Mouse (Mus musculus): Measurements from ENCODE around the gene Wwox. TPM values are rescaled to one million over a fixed set of nuclear protein-coding genes. Genes with fewer than 3 reads are reported as not detected.

Gene Wwox
- polyA plus RNA-seq, 1 experiment from 2014 or later: 8.9 TPM

GRCm38 (mm10) chr8:114510226-114510625 lies 70.8 kb downstream of the Wwox start:
- Histone ChIP-seq H3K9me3 (replicated peaks; ENCODE audit: control insufficient read depth, low read length) (no peaks in the 10 kb centered on the region), H3K4me1 (ENCODE audit: control insufficient read depth, insufficient read depth, low read length) (peaks cover 11% of the 10 kb centered on the region), H3K36me3 (ENCODE audit: control insufficient read depth, insufficient read depth, low read length) (no peaks in the 10 kb centered on the region), H3K4me2 (ENCODE audit: low read length) (no peak overlapping the region), H3K27ac (ENCODE audit: low read depth, low read length) (no peak overlapping the region), H3K4me3 (ENCODE audit: low read depth, low read length) (no peak overlapping the region), H3K27me3 (replicated peaks; ENCODE audit: control insufficient read depth, insufficient read depth, low read length) (0 out of 2 replicates have a peak, but pooled peaks cover 4% of the 10 kb centered on the region), H3K9ac (ENCODE audit: low read length) (no peak overlapping the region)
- WGBS: 62% methylated on average over 1 of the region's 1 CpGs
- ATAC-seq (no peak), DNase-seq (ENCODE audit: low spot score) (no peak)

- no peak overlapping the region for H3K4me2 ChIP-seq (ENCODE audit: low read length)
- no peak overlapping the region for H3K4me3 ChIP-seq (ENCODE audit: low read depth, low read length)
- no peak for DNase-seq (ENCODE audit: low spot score)
- H3K36me3 ChIP-seq (ENCODE audit: control insufficient read depth, insufficient read depth, low read length): no peaks in the 10 kb centered on the region
- H3K9ac ChIP-seq (ENCODE audit: low read length): no peak overlapping the region
- no peaks in the 10 kb centered on the region for H3K9me3 ChIP-seq (replicated peaks; ENCODE audit: control insufficient read depth, low read length)
- H3K27me3 ChIP-seq (replicated peaks; ENCODE audit: control insufficient read depth, insufficient read depth, low read length): 0 out of 2 replicates have a peak, but pooled peaks cover 4% of the 10 kb centered on the region
- no peak overlapping the region for H3K27ac ChIP-seq (ENCODE audit: low read depth, low read length)
- 88% methylated on average over 26 of the region's 26 CpGs for WGBS
- no peak for ATAC-seq
- H3K4me1 ChIP-seq (ENCODE audit: control insufficient read depth, insufficient read depth, low read length): peaks cover 7% of the 10 kb centered on the region
Measured at GRCm38 (mm10) chr8:114512075-114512935, 72.8 kb downstream of the Wwox start.

GRCm38 (mm10) chr8:114514692-114515091 lies 75.2 kb downstream of the Wwox start:
- DNase-seq (ENCODE audit: low spot score): peak; percentile 68
- Histone ChIP-seq H3K4me1 (ENCODE audit: control insufficient read depth, insufficient read depth, low read length) (peaks cover 3% of the 10 kb centered on the region; the same call in 1 of the 2 replicates), H3K27ac (ENCODE audit: low read depth, low read length) (no peak overlapping the region), H3K36me3 (ENCODE audit: control insufficient read depth, insufficient read depth, low read length) (no peaks in the 10 kb centered on the region), H3K4me2 (ENCODE audit: low read length) (no peak overlapping the region), H3K27me3 (replicated peaks; ENCODE audit: control insufficient read depth, insufficient read depth, low read length) (no peaks in the 10 kb centered on the region), H3K9ac (ENCODE audit: low read length) (no peak overlapping the region), H3K9me3 (replicated peaks; ENCODE audit: control insufficient read depth, low read length) (no peaks in the 10 kb centered on the region), H3K4me3 (ENCODE audit: low read depth, low read length) (no peak overlapping the region)
- ATAC-seq: peak; percentile 61
- 7% methylated on average over 11 of the region's 11 CpGs for WGBS

- no peak overlapping the region for H3K4me3 ChIP-seq (ENCODE audit: low read depth, low read length)
- DNase-seq (ENCODE audit: low spot score): no peak
- no peak overlapping the region for H3K9ac ChIP-seq (ENCODE audit: low read length)
- no peak overlapping the region for H3K4me2 ChIP-seq (ENCODE audit: low read length)
- H3K9me3 ChIP-seq (replicated peaks; ENCODE audit: control insufficient read depth, low read length): no peaks in the 10 kb centered on the region
- no peak overlapping the region for H3K27ac ChIP-seq (ENCODE audit: low read depth, low read length)
- no peaks in the 10 kb centered on the region for H3K27me3 ChIP-seq (replicated peaks; ENCODE audit: control insufficient read depth, insufficient read depth, low read length)
- ATAC-seq: no peak
- 79% methylated on average over 2 of the region's 2 CpGs for WGBS
- H3K36me3 ChIP-seq (ENCODE audit: control insufficient read depth, insufficient read depth, low read length): no peaks in the 10 kb centered on the region
- no peaks in the 10 kb centered on the region for H3K4me1 ChIP-seq (ENCODE audit: control insufficient read depth, insufficient read depth, low read length)
Measured at GRCm38 (mm10) chr8:114523061-114523460, 83.6 kb downstream of the Wwox start.

- Histone ChIP-seq H3K27me3 (replicated peaks; ENCODE audit: control insufficient read depth, insufficient read depth, low read length) (no peaks in the 10 kb centered on the region), H3K27ac (ENCODE audit: low read depth, low read length) (no peak overlapping the region)
- 84% methylated on average over 15 of the region's 15 CpGs for WGBS
Measured at GRCm38 (mm10) chr8:114526626-114527267, 87.3 kb downstream of the Wwox start.

GRCm38 (mm10) chr8:114527648-114528221 lies 88.3 kb downstream of the Wwox start:
- H3K4me2 ChIP-seq (ENCODE audit: low read length): no peak overlapping the region
- DNase-seq (ENCODE audit: low spot score): peak; percentile 62
- WGBS: 29% methylated on average over 12 of the region's 12 CpGs

More at GRCm38 (mm10) chr8:114526626-114527267, 87.3 kb downstream of the Wwox start:
- no peak for DNase-seq (ENCODE audit: low spot score)
- no peak overlapping the region for H3K4me3 ChIP-seq (ENCODE audit: low read depth, low read length)
- H3K4me2 ChIP-seq (ENCODE audit: low read length): no peak overlapping the region
- H3K36me3 ChIP-seq (ENCODE audit: control insufficient read depth, insufficient read depth, low read length): no peaks in the 10 kb centered on the region
- H3K4me1 ChIP-seq (ENCODE audit: control insufficient read depth, insufficient read depth, low read length): no peaks in the 10 kb centered on the region
- H3K9ac ChIP-seq (ENCODE audit: low read length): no peak overlapping the region
- no peaks in the 10 kb centered on the region for H3K9me3 ChIP-seq (replicated peaks; ENCODE audit: control insufficient read depth, low read length)
- ATAC-seq: no peak

GRCm38 (mm10) chr8:114529581-114529980 lies 90.1 kb downstream of the Wwox start:
- no peak overlapping the region for H3K4me2 ChIP-seq (ENCODE audit: low read length)
- no peaks in the 10 kb centered on the region for H3K36me3 ChIP-seq (ENCODE audit: control insufficient read depth, insufficient read depth, low read length)
- no peaks in the 10 kb centered on the region for H3K27me3 ChIP-seq (replicated peaks; ENCODE audit: control insufficient read depth, insufficient read depth, low read length)
- ATAC-seq (no peak), DNase-seq (ENCODE audit: low spot score) (no peak)
- 85% methylated on average over 10 of the region's 10 CpGs for WGBS
- H3K27ac ChIP-seq (ENCODE audit: low read depth, low read length): no peak overlapping the region
- no peaks in the 10 kb centered on the region for H3K4me1 ChIP-seq (ENCODE audit: control insufficient read depth, insufficient read depth, low read length)
- no peak overlapping the region for H3K9ac ChIP-seq (ENCODE audit: low read length)
- H3K9me3 ChIP-seq (replicated peaks; ENCODE audit: control insufficient read depth, low read length): no peaks in the 10 kb centered on the region
- no peak overlapping the region for H3K4me3 ChIP-seq (ENCODE audit: low read depth, low read length)

More at GRCm38 (mm10) chr8:114527648-114528221, 88.3 kb downstream of the Wwox start:
- H3K36me3 ChIP-seq (ENCODE audit: control insufficient read depth, insufficient read depth, low read length): no peaks in the 10 kb centered on the region
- ATAC-seq: peak; percentile 26; the same call in 1 of the 2 replicates
- H3K4me3 ChIP-seq (ENCODE audit: low read depth, low read length): no peak overlapping the region
- H3K27me3 ChIP-seq (replicated peaks; ENCODE audit: control insufficient read depth, insufficient read depth, low read length): no peaks in the 10 kb centered on the region
- no peaks in the 10 kb centered on the region for H3K4me1 ChIP-seq (ENCODE audit: control insufficient read depth, insufficient read depth, low read length)
- H3K9ac ChIP-seq (ENCODE audit: low read length): no peak overlapping the region
- H3K27ac ChIP-seq (ENCODE audit: low read depth, low read length): no peak overlapping the region
- no peaks in the 10 kb centered on the region for H3K9me3 ChIP-seq (replicated peaks; ENCODE audit: control insufficient read depth, low read length)

GRCm38 (mm10) chr8:114536201-114536600 lies 96.7 kb downstream of the Wwox start:
- WGBS: 58% methylated on average over 6 of the region's 6 CpGs
- ATAC-seq: no peak

More at GRCm38 (mm10) chr8:114536201-114536600, 96.7 kb downstream of the Wwox start:
- DNase-seq (ENCODE audit: low spot score): no peak
- Histone ChIP-seq H3K4me2 (ENCODE audit: low read length) (no peak overlapping the region), H3K36me3 (ENCODE audit: control insufficient read depth, insufficient read depth, low read length) (no peaks in the 10 kb centered on the region), H3K4me3 (ENCODE audit: low read depth, low read length) (no peak overlapping the region), H3K27me3 (replicated peaks; ENCODE audit: control insufficient read depth, insufficient read depth, low read length) (no peaks in the 10 kb centered on the region), H3K4me1 (ENCODE audit: control insufficient read depth, insufficient read depth, low read length) (no peaks in the 10 kb centered on the region), H3K9me3 (replicated peaks; ENCODE audit: control insufficient read depth, low read length) (no peaks in the 10 kb centered on the region), H3K27ac (ENCODE audit: low read depth, low read length) (no peak overlapping the region), H3K9ac (ENCODE audit: low read length) (no peak overlapping the region)
